Mouse (Mus musculus) liver, adult (tissue): Measurements from ENCODE around the gene Arl16.

Source experiments
- GATA4 ChIP-seq: IDR thresholded peaks from 2 replicates; pipeline ENCODE4 v1.6.1; 2014; ENCODE audit warnings: mild to moderate bottlenecking, low read length; ENCODE audit not compliant: insufficient replicate concordance

Gene Arl16

DNA sequence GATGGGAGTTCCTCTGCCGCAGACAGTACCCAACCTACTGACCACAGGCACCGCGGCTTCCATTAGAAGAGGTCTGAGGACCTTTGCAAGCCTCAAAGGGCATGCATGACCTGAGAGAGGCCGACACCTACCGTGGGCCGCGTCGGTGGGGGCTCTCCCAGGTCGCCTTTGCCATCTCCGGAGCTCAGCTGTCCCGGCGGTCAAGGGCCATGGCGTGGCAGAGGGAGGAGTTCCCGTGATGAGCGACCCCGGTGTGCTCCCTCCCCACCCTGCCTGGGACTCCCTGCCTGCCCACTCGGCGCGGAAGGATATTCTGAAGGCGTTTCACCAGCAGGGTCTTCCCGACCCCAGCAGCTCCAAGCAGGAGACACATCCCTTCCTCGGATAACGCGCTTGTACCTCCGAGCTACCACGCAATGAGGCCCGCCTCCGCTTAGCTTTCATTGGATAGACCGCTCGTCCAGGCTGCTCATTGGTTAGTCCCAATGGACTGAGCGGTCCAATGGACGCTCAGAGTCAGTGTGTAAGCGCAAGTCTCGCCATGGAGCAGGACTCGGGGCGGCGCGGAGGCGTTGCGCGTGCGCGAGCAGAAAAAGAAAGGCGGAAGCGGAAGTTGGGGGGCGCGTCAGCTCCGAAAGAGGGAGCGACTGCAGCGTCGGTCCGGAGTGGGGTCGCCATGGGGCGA, at the start of gene Arl16:
Arl16 (minus strand) TSS at position 557 of the 685 bp plus-strand sequence.
- no peak for TF ChIP-seq GATA4

DNA sequence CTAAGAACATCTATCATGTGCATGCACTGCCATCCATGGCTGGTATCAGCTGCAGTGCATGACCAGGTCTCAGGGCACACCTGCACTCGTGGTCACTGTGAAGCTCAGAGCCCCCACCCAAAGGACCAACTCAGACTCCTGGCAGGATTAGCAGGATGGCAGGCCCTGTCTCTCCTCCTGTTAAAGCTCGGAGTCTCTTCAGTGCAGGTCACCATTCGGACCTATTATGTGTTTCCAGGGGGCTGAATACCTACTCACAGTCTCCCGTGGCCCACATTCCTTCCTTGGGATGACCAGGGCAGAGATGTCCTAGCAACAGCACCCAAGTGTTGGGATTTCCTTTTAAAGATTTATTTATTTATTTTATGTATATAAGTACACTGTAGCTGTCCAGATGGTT, 49.7 kb upstream of the Arl16 start:
- no peak for TF ChIP-seq GATA4

DNA sequence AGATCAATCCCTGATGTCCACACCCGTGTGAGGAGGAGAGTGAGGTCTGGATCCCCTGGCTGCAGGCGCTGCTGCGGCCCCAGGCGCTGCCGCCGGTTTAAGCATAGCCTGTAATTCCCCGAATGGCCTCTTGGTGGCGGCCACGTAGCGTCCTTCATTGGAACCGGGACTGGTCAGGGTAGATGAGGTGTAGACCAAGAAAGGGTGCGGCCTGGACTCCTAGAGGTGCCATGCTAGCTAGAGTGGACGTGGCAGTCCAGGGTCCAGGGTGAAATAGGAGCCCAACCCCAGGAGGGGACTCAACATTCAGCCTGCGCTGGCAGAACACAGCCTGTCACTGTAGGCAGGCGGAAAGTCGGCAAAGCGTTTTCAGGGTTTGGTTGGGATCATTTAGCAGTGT, 48.2 kb upstream of the Arl16 start:
- no peak for TF ChIP-seq GATA4

DNA sequence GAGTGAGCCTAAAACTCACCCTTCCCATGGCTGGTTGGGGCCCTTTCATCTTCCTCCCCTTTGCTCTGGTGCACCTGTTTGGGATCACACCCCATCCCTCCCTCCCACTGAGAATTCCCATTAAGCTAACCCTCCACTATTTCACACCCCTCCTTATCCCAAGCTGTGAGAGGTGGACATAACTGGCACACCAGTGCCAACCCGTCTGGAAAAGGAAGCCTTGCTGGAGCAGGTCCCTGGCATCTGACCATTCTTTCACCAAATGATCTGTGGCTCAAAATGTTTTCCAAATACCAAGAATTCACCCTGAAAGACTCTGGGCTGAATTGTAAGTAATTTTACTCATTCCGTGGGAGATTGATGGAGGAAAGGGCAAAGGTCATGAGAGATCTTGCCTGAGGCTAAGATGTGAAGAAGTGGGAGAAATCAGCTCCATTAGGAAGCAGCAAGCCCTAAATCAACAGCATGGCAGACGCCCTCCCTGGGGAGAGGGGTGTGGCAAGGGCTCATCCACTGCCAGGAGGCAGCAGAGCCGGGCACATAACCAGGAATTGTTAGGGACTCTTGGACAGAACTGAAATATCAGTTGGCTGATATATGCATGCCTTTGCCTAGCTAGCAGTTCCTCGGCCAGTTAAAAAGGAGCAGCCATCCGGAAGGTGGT, 45.5 kb upstream of the Arl16 start:
- TF ChIP-seq GATA4 = no peak

DNA sequence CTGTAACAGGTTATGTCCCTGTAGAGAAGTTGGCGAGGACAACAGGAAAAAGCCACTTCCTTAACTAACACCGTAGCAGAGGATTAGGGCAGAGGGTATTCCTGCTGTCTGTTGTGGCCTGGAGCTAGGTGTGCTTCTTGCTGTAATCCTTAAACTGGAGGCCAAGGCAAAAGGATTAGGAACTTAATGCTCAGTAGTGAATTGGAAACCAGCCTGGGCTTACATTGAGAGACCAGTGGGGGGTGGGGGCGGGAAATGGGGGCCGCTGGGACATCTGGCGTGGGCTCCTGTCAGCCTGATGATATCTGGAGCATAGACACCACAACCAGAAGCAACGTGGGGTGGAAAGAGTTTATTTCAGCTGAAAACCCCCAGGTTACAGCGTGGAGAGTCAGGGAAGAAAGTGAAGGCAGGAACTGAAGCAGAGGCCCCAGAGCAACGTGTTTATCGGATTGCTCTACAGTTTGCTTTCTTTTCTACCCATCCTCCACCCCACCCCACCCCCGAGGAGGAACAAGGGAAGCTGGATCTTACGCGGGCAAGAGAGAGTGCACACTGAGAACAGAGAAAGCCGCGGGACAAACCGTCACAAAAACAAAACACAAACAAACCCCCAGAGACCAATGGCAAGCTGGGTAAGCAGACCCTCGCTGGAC, 43.1 kb upstream of the Arl16 start:
- no peak for TF ChIP-seq GATA4

DNA sequence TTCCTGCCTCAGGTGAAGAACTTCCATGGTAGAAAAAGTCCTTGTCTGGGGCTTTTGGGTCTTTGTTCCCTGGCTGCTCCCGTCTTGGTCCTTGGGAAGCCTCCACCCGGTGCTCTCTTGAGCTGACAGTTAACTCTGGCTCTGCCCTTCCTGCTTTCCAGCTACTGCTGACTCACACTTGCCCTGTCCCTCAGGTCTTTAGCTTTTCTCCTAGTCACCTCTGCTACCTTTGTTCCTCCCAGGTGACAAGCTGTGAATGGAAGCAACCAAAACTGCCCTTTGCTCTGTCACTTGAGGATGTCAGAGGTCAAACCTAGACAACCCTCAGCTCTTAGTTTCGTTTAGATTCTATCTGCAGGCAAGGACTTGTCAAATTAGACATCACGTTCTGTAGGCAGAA, 42.5 kb upstream of the Arl16 start:
- TF ChIP-seq GATA4 = no peak

DNA sequence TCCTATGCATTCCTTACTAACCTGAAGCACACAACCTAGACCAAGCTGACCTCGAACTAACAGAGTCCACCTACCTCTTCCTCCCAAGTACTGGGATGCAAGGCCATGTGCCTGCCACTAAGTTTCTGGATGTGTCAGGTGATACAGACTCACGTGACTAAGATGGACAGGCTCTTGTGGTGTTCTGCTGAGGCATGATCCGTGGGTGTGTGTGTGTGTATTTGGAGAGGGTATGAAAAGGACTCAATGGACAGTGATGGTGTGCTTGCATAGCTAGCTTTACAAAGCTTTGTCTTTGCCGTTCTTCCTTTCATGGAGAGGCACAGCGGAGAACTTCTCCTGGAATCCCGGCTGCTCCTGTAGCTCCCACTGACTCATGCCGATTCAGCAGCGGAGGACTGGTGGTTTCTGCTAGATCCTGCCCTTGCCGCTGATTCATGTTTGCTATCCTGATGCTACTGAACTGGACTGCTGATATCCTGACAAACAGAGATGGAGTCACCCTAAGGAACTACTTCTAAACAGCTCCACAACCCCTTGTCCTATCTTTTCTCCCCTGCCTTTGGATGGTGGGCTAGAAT, 41.0 kb upstream of the Arl16 start:
- TF ChIP-seq GATA4 = no peak

DNA sequence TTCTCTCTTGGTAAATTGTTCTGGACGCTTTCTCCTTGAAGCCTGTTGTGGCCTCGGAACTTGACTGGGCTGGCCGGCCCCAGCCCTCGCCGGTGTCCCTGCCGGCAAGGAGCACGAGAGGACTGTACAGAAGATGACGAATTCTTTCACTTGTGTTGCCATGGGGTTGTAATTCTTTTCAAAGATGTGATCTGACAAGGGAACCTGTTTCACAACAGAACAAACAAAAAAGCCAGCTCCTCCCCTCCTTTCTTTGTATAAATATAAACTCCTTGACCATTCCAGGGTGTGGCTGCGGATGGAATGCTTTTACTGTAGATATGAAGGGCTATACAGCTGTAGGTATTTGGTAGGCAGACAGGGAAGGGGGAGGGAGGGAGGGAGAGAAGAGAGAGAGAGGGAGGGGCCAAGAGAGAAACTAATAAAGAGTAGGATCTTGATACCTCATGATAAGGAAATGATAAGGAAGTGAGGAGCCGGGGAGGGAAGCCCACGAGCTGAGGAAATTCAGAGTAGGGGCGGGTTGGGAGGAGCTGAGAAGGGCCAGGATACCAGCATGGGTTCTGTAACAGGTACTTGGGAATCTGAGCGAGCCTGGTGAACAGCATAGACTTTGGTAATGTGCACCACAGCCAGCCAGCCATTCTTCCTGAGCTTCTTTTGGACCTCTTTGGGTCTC, 40.3 kb upstream of the Arl16 start:
- no peak for TF ChIP-seq GATA4

DNA sequence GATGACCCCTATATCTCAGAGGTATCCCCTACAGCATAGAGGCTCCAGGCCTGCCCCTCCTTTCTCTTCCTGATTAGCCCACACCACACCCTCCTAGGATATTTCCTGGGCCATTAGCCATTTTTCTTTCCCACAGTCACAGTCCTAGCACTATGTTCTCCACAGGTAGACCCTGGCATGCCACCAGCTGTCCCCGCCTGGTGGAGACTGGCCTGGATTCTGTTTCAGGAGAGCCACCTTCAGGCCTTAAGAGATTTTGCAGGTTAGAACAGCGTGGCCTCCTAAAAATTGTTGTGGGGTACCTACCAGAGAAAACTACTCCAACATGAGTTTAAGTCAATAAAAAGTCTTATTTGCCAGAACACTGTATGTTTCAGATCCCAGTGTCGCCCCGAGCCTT, 39.5 kb upstream of the Arl16 start:
- no peak for TF ChIP-seq GATA4

DNA sequence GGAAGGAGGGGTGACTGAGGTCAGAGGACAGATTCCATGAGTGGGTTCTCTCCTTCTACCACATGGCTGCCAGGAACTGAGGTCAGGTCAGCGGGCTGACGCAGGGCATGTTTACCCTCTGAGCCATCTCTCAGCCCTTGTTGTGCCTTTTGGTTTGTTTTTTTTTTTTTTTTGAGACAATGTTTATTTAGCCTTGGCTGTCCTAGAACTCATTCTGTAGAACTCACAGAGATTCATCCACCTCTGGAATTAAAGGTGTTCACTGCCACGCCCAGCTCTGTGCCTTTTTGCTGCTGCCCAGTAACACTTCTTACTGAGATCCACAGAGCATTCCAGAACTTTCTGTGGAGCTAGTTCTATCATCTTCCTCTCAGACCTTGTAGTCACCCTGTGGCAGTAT, 38.3 kb upstream of the Arl16 start:
- no peak for TF ChIP-seq GATA4

DNA sequence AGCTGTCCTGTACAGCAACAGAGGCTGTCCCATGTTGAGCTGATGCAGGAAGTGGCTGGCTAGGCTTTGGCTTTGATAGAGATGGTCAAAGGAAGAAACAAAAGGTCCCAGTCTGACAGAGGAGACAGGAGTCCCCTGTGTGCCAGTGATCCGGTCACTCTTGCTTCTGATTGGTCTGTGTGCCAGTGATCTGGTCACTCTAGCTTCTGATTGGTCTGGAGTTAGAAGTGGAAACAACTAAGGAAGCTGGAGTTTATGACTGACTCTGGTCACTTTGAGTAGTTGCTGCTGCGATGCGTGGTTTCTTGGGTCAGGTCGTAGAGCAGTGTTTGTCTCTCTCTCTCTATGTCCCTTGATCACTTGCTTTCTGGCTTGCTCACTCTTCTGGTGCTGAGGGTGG, 34.3 kb upstream of the Arl16 start:
- TF ChIP-seq GATA4 = no peak

DNA sequence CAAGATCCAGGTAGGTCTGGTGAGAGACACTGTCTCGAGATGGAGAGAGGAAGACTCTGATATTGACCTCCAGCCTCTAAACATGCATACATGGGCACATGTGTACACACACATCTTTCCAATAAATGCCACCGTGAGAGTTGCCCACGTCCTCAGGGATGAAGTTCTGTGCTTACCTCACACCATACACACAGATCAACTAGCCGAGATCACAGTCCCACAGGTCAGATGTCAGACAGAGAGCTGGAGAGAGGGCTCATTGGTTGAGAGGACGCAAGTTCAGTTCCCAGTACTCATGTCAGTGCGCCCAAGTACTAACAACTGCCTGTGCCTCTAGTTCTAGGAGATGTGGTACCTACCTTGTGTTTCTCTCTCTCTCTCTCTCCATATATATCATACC, 33.6 kb upstream of the Arl16 start:
- TF ChIP-seq GATA4 = no peak

DNA sequence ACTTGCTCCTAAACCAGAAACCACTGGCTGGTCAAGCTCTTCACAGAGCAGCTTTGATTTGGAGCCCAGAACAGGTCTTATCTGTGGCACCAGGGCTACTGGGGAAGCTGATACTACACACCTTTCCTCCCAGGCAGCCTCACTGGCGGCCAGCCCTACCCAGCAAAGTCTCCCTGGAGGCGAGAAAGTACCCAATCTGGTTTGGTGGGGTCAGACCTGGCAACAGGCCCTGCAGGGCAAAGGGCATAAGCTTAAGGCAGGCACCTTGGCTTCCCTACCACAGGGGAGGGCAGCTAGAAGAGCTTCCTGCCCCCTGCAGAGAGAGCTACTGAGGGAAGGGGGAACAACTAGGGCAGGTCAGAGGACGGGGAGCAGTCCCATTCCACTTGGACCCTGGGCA, 33.0 kb upstream of the Arl16 start:
- peak; percentile 22; the same call in 1 of the 2 replicates for TF ChIP-seq GATA4

DNA sequence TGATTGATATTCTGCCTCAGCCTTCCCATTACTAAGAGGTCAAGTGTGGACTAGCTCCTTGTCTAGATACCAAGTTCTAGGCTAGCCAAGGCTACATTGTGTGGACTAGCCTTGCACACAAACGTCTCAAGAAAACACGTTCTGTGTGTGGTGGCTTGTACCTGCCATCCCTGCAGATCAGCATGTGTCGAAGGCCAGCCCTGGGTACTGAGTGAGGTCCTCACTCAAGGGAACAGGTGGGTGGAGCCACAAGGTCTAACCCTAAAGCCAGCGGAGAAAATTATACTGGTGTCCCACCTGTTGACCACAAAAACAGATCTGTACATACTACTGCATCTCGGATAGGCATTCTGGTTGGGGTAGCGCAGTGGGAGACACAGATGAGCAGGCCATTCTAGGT, 32.5 kb upstream of the Arl16 start:
- no peak for TF ChIP-seq GATA4

DNA sequence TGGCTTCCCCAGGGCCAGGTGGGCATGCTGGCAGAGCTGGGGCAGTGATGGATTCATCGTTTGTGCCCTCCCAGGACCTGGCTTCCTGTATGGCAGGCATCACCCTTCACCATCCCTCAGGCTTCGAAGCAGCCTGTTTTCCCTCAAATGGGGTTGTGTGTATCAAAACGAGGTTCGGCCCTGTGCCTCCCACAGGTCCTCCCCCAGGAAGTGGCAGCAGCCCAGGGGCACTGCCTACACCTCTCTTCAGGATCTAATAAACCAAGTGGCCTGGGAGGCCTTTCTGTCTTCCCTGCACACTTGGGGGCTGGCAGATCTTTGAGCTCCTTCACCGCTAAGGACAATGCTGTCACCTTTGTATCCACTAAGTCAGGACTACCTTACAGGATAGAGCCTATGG, 31.5 kb upstream of the Arl16 start:
- TF ChIP-seq GATA4 = no peak
